8 mouse cellular contexts compared by ENCODE assay signal in genomic region chr5:138755453-138756301, GRCm38 (mm10). TPM values are rescaled to one million over a fixed set of nuclear protein-coding genes. Genes with fewer than 3 reads are reported as not detected.
A peak's percentile ranks its signal among the peaks of the same experiment; 100 is the strongest.
DNase-seq lines count a peak whose midpoint lies in the region; ATAC-seq and TF ChIP-seq lines count a peak whose summit lies in the region.

No protein-coding gene starts in this region.

- no peaks in the 10 kb centered on the region for H3K36me3 ChIP-seq in kidney, adult 2 months (ENCODE audit: control insufficient read depth, insufficient read depth, low read length)
- no peaks in the 10 kb centered on the region for H3K36me3 ChIP-seq in liver, embryonic 16.5 days (ENCODE audit: control insufficient read depth, insufficient read depth)

- peak overlapping the region; percentile 76 for H3K27ac ChIP-seq in kidney, adult 2 months (ENCODE audit: insufficient read depth, low read depth, low read length)
- H3K27ac ChIP-seq in liver, embryonic 16.5 days (ENCODE audit: low read length), result peak overlapping the region; percentile 7

- H3K9me3 ChIP-seq in liver, embryonic 16.5 days (replicated peaks; ENCODE audit: control insufficient read depth, low read length), result no peaks in the 10 kb centered on the region

- no peaks in the 10 kb centered on the region for H3K27me3 ChIP-seq in kidney, adult 2 months (replicated peaks; ENCODE audit: control insufficient read depth, insufficient read depth, low read length)
- peaks cover 33% of the 10 kb centered on the region for H3K27me3 ChIP-seq in liver, embryonic 16.5 days (ENCODE audit: control insufficient read depth, insufficient read depth, low read depth, low read length)

- peaks cover 22% of the 10 kb centered on the region for H3K4me1 ChIP-seq in kidney, adult 2 months (ENCODE audit: control insufficient read depth, insufficient read depth, low read length)
- no peaks in the 10 kb centered on the region; the same call in 1 of the 2 replicates for H3K4me1 ChIP-seq in liver, embryonic 16.5 days (ENCODE audit: control insufficient read depth, low read depth, low read length)

- peak overlapping the region; percentile 61 for H3K4me2 ChIP-seq in liver, embryonic 16.5 days (ENCODE audit: low read depth, low read length)

- no peak for TF ChIP-seq POLR2A in kidney, adult 2 months (IDR thresholded peaks at IDR 0.05; ENCODE audit: low read depth, low read length)

- peak overlapping the region; percentile 41 for H3K9ac ChIP-seq in liver, embryonic 16.5 days (ENCODE audit: low read depth, low read length)

- H3K4me3 ChIP-seq in kidney, adult 2 months (ENCODE audit: insufficient read depth, low read depth, low read length), result peak overlapping the region; percentile 71
- H3K4me3 ChIP-seq in liver, embryonic 16.5 days (ENCODE audit: low read depth, low read length), result peak overlapping the region; percentile 62

- peak; percentile 7 to 20 for DNase-seq in lung, adult 18-20 months
- no peak for DNase-seq in lung, postnatal 36 days
- peak; percentile 39 for DNase-seq in embryo, embryonic 10.5 days (ENCODE audit: low spot score)
- peak; percentile 65 for DNase-seq in kidney, adult 2 months
- DNase-seq in ovary, postnatal 14 days (ENCODE audit: low spot score), result peak; percentile 34
- no peak for DNase-seq in thymus, postnatal 36 days

- 2% methylated on average over 61 of the region's 61 CpGs for WGBS in kidney, adult 2 months
- WGBS in liver, embryonic 16.5 days (ENCODE audit: insufficient replicate concordance), result 3% methylated on average over 61 of the region's 61 CpGs

- no peak for TF ChIP-seq CTCF in kidney, adult 2 months (conservative IDR thresholded peaks at IDR 0.05; ENCODE audit: insufficient read depth, insufficient read length, low read depth, low read length)

- peak; percentile 13; the same call in 1 of the 2 replicates for ATAC-seq in granulocyte monocyte progenitor cell, adult 5-6 weeks (replicated peaks; ENCODE audit: poor library complexity, severe bottlenecking)
- ATAC-seq in liver, embryonic 16.5 days (ENCODE audit: low read depth), result no peak

RNA-seq across cellular contexts. Expression of gene Fam20c, which starts 1.4 kb away (rescaled TPM):
- 1.5 and 6.0 TPM in 2 replicates for total RNA-seq in granulocyte monocyte progenitor cell, adult 5-6 weeks (2014; fragmentation: Nextera tagmentation)
- total RNA-seq in granulocyte monocyte progenitor cell, adult 5-6 weeks (2017), result 1.4 and 4.7 TPM in 2 replicates
- 49.5 and 65.6 TPM in 2 replicates for polyA plus RNA-seq in kidney, adult 2 months (2012; rRNA removed)
- polyA plus RNA-seq in liver, embryonic 16.5 days (2015; fragmentation: Nextera tagmentation; extraction: Ambion mirVana), result 7.4 and 10.8 TPM in 2 replicates

Comparison
In these comparisons a context has a peak if more than half of its experiments do, and no peak if none do; other contexts are left out.
1. DNase-seq: peak in lung, adult 18-20 months (2 of 2), embryo, embryonic 10.5 days (single experiment), kidney, adult 2 months (single experiment) and ovary, postnatal 14 days (single experiment); none in lung, postnatal 36 days (single experiment) and thymus, postnatal 36 days (0 of 2).